Mouse (Mus musculus) lung, embryonic 15.5 days (tissue): ENCODE results near the gene Gtpbp6. TPM values are rescaled to one million over a fixed set of nuclear protein-coding genes. Genes with fewer than 3 reads are reported as not detected.
A peak's percentile ranks its signal among the peaks of the same experiment; 100 is the strongest.
"Not testable (repeated sequence)": the region's sequence is repeated elsewhere in the genome, so short reads cannot be mapped to it uniquely, and the experiment has no call there.

Experiments
- ATAC-seq: fragments of 200-750 bp; cut with Nextera tagmentation; 2 replicates; pipeline ENCODE4 v1.8.0; 2017; ENCODE audit warnings: moderate number of reproducible peaks, borderline replicate concordance; ENCODE audit not compliant: low FRiP score, low TSS enrichment; ENCODE audit errors: extremely low read depth
- H3K27ac ChIP-seq: fragments of 300-500 bp; sonication (generic); 2 replicates; pipeline ENCODE4 v1.5.1; 2015; ENCODE audit warnings: moderate library complexity, mild to moderate bottlenecking, inconsistent platforms
- H3K27me3 ChIP-seq: fragments of 300-500 bp; sonication (generic); 2 replicates; pipeline ENCODE4 v1.6.1; 2015; ENCODE audit warnings: inconsistent platforms
- H3K36me3 ChIP-seq: fragments of 300-500 bp; sonication (generic); 2 replicates; pipeline ENCODE4 v1.6.1; 2015; ENCODE audit warnings: inconsistent platforms
- H3K4me1 ChIP-seq: fragments of 300-500 bp; sonication (generic); 2 replicates; pipeline ENCODE4 v1.6.1; 2015; ENCODE audit warnings: inconsistent platforms
- H3K4me2 ChIP-seq: fragments of 300-500 bp; sonication (generic); 2 replicates; pipeline ENCODE4 v1.6.1; 2015; ENCODE audit warnings: inconsistent platforms, mild to moderate bottlenecking, moderate library complexity
- H3K4me3 ChIP-seq: fragments of 300-500 bp; sonication (generic); 2 replicates; pipeline ENCODE4 v1.5.1; 2015; ENCODE audit warnings: mild to moderate bottlenecking, inconsistent platforms
- H3K9ac ChIP-seq: fragments of 300-500 bp; sonication (generic); 2 replicates; pipeline ENCODE4 v1.6.1; 2015; ENCODE audit warnings: inconsistent platforms
- H3K9me3 ChIP-seq: fragments of 300-500 bp; sonication (generic); 2 replicates; pipeline ENCODE4 v1.6.1; 2016; ENCODE audit warnings: inconsistent platforms
- WGBS: fragments of 180-500 bp; shearing (Covaris S2); methylation state at CpG from one replicate; pipeline ENCODE4 v1.1.7; 2015; 5-methylcytosine and 5-hydroxymethylcytosine counted together
- polyA plus RNA-seq: library from polyadenylated mRNA; unstranded; fragments of >200 nt; fragmentation: Nextera tagmentation; extraction: Ambion mirVana; gene quantifications from 2 replicates; pipeline ENCODE4 v1.2.1, GENCODE M21; 2015

Gene Gtpbp6
- polyA plus RNA-seq, 1 experiment from 2014 or later = 37.5 TPM

- Histone ChIP-seq H3K27me3 (no peaks in the 10 kb centered on the region), H3K27ac (peak overlapping the region; percentile 90), H3K4me1 (peaks cover 41% of the 10 kb centered on the region), H3K9me3 (no peaks in the 10 kb centered on the region), H3K36me3 (peaks cover 13% of the 10 kb centered on the region), H3K9ac (no peak overlapping the region), H3K4me2 (0 out of 2 replicates have a peak overlapping the region, but pooled peaks have one; percentile 69), H3K4me3 (no peak overlapping the region)
- ATAC-seq = peak; percentile 53
- WGBS = 39% methylated on average over 1 of the region's 1 CpGs
Measured at GRCm38 (mm10) chr5:110098991-110099477, 9.0 kb downstream of the Gtpbp6 start.

- WGBS = 4% methylated on average over 4 of the region's 4 CpGs
- Histone ChIP-seq H3K27ac (peak overlapping the region; percentile 73), H3K9me3 (no peaks in the 10 kb centered on the region), H3K4me3 (peak overlapping the region; percentile 54), H3K4me1 (peaks cover 17% of the 10 kb centered on the region), H3K27me3 (no peaks in the 10 kb centered on the region), H3K36me3 (no peaks in the 10 kb centered on the region), H3K4me2 (peak overlapping the region; percentile 87), H3K9ac (peak overlapping the region; percentile 47)
- ATAC-seq = no peak
Measured at GRCm38 (mm10) chr5:110094847-110095213, 13.2 kb downstream of the Gtpbp6 start.

GRCm38 (mm10) chr5:110094030-110094846 is 13.8 kb downstream of the Gtpbp6 start, which contains the start of gene Gm35315:
TSS of gene Gm35315 (minus strand) at chr5:110094420.
- peak within 1 kb of the TSS; percentile 87 for H3K4me2 ChIP-seq
- peak within 1 kb of the TSS; percentile 55 for H3K9ac ChIP-seq
- no peaks in the 10 kb centered on the region for H3K27me3 ChIP-seq
- peaks cover 15% of the 10 kb centered on the region for H3K4me1 ChIP-seq
- no peaks in the 10 kb centered on the region for H3K36me3 ChIP-seq
- ATAC-seq = peak; percentile 94
- WGBS = 3% methylated on average over 24 of the region's 25 CpGs
- H3K9me3 ChIP-seq = no peaks in the 10 kb centered on the region
- H3K4me3 ChIP-seq = peak within 1 kb of the TSS; percentile 54
- peak within 1 kb of the TSS; percentile 73 for H3K27ac ChIP-seq

- no peak overlapping the region for H3K4me2 ChIP-seq
- H3K36me3 ChIP-seq = no peaks in the 10 kb centered on the region
- no peak overlapping the region for H3K27ac ChIP-seq
- H3K4me3 ChIP-seq = no peak overlapping the region
- H3K9ac ChIP-seq = no peak overlapping the region
- H3K4me1 ChIP-seq = peaks cover 9% of the 10 kb centered on the region
- no peak for ATAC-seq
- no peaks in the 10 kb centered on the region for H3K27me3 ChIP-seq
- H3K9me3 ChIP-seq = no peaks in the 10 kb centered on the region
- WGBS = 62% methylated on average over 2 of the region's 2 CpGs
Measured at GRCm38 (mm10) chr5:110091546-110091945, 16.5 kb downstream of the Gtpbp6 start.

GRCm38 (mm10) chr5:110086161-110086866 is 21.7 kb downstream of the Gtpbp6 start:
- Histone ChIP-seq H3K4me1 (no peaks in the 10 kb centered on the region), H3K4me2 (no peak overlapping the region), H3K9me3 (no peaks in the 10 kb centered on the region), H3K9ac (no peak overlapping the region), H3K27me3 (no peaks in the 10 kb centered on the region), H3K27ac (no peak overlapping the region), H3K36me3 (no peaks in the 10 kb centered on the region), H3K4me3 (no peak overlapping the region)
- ATAC-seq = no peak
- 29% methylated on average over 14 of the region's 14 CpGs for WGBS

GRCm38 (mm10) chr5:110082961-110083360 is 25.0 kb downstream of the Gtpbp6 start:
- Histone ChIP-seq H3K4me1 (no peaks in the 10 kb centered on the region), H3K36me3 (peaks cover 9% of the 10 kb centered on the region; the same call in 1 of the 2 replicates), H3K9ac (no peak overlapping the region), H3K4me2 (no peak overlapping the region), H3K9me3 (peaks cover 8% of the 10 kb centered on the region; the same call in 1 of the 2 replicates), H3K4me3 (no peak overlapping the region), H3K27ac (no peak overlapping the region), H3K27me3 (no peaks in the 10 kb centered on the region)
- 67% methylated on average over 4 of the region's 4 CpGs for WGBS
- no peak for ATAC-seq

- H3K9ac ChIP-seq, H3K4me3 ChIP-seq, ATAC-seq, H3K4me1 ChIP-seq, H3K4me2 ChIP-seq, H3K36me3 ChIP-seq, H3K27ac ChIP-seq, H3K27me3 ChIP-seq: not testable (repeated sequence)
- peaks cover 12% of the 10 kb centered on the region; the same call in 1 of the 2 replicates for H3K9me3 ChIP-seq
- WGBS = 85% methylated on average over 2 of the region's 2 CpGs
Measured at GRCm38 (mm10) chr5:110072413-110072812, 35.6 kb downstream of the Gtpbp6 start, which contains the start of gene Gm17655. TSS of gene Gm17655 (minus strand) at chr5:110072513.

- peak overlapping the region; percentile 57 for H3K4me2 ChIP-seq
- peak overlapping the region; percentile 60 for H3K4me3 ChIP-seq
- WGBS = 2% methylated on average over 19 of the region's 19 CpGs
- no peaks in the 10 kb centered on the region for H3K4me1 ChIP-seq
- H3K9me3 ChIP-seq = no peaks in the 10 kb centered on the region
- peak overlapping the region; percentile 58 for H3K9ac ChIP-seq
- no peaks in the 10 kb centered on the region for H3K36me3 ChIP-seq
- peak; percentile 99 for ATAC-seq
- H3K27ac ChIP-seq = peak overlapping the region; percentile 71
- H3K27me3 ChIP-seq = no peaks in the 10 kb centered on the region
Measured at GRCm38 (mm10) chr5:110057637-110058408, 50.2 kb downstream of the Gtpbp6 start.

Other genes with a start within 250 kb of the Gtpbp6 start
- 0.59 and 0.62 TPM in 2 replicates for gene Gm15446, start 184.8 kb downstream of the Gtpbp6 start, polyA plus RNA-seq
- 18.3 and 21.7 TPM in 2 replicates for gene Zfp932, start 111.7 kb downstream of the Gtpbp6 start, polyA plus RNA-seq
- gene Gm17655, start 35.7 kb downstream of the Gtpbp6 start, polyA plus RNA-seq = 2.6 and 2.9 TPM in 2 replicates
- gene Gm35315, start 13.8 kb downstream of the Gtpbp6 start, polyA plus RNA-seq = 2.3 and 2.5 TPM in 2 replicates
- gene Plcxd1, start 8.2 kb downstream of the Gtpbp6 start, polyA plus RNA-seq = 3.5 and 4.2 TPM in 2 replicates
- 4.3 and 5.8 TPM in 2 replicates for gene Zfp605, start 1.9 kb upstream of the Gtpbp6 start, polyA plus RNA-seq
- 39.5 and 41.7 TPM in 2 replicates for gene Chfr, start 27.6 kb upstream of the Gtpbp6 start, polyA plus RNA-seq
- gene Golga3, start 68.5 kb upstream of the Gtpbp6 start, polyA plus RNA-seq = 18.0 and 22.0 TPM in 2 replicates
- gene Ankle2, start 122.8 kb upstream of the Gtpbp6 start, polyA plus RNA-seq = 26.6 and 29.2 TPM in 2 replicates
- gene Pgam5, start 161.7 kb upstream of the Gtpbp6 start, polyA plus RNA-seq = 57.5 and 57.9 TPM in 2 replicates
- gene Pxmp2, start 178.0 kb upstream of the Gtpbp6 start, polyA plus RNA-seq = 11.3 and 12.8 TPM in 2 replicates
- 35.2 and 36.0 TPM in 2 replicates for gene Pole, start 178.1 kb upstream of the Gtpbp6 start, polyA plus RNA-seq
- 13.9 and 15.1 TPM in 2 replicates for gene P2rx2, start 235.0 kb upstream of the Gtpbp6 start, polyA plus RNA-seq
- 1.9 and 2.8 TPM in 2 replicates for gene Lrcol1, start 236.5 kb upstream of the Gtpbp6 start, polyA plus RNA-seq